ENCODE assay signal across 23 mouse cellular contexts in the genomic region with DNA sequence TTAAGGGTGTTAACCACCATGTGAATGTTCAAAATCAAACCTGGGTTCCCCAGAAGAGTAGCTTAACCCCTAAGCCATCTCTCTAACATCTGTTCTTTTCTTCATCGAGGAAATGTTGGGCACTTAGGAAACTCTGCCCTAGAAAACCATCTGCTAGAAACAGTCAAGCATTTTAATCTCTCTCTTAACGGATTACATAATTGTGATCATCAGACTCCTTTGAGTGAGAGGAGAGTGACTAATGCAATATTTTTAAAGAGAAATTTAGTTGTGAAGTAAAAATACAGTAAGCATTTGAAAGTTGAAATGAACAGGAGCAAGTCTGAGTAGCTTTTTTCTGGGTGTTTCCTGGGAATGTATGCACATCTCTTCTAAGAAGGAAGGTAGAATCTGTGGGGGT.
DNase-seq lines count a peak whose midpoint lies in the region; ATAC-seq and TF ChIP-seq lines count a peak whose summit lies in the region.
"Had no signal": no experiment of that assay in that cellular context is flagged by ENCODE, and none has a peak within 500 bp of the region (broad histone marks: within the 10 kb centered on the region; RNA-seq: fewer than 3 reads in every experiment).

No protein-coding gene starts in this region.

- peak; percentile 10 for DNase-seq in layer of hippocampus, adult 9-10 months (ENCODE audit: low spot score)
- DNase-seq in layer of hippocampus, postnatal 25 days (ENCODE audit: extremely low spot score in 1 of 2, low spot score in 1 of 2) = no peak
- peak; percentile 5 to 20 for DNase-seq in left cerebral cortex, adult 9 months (ENCODE audit: low spot score in 2 of 2)
- no peak for DNase-seq in left cerebral cortex, adult 18-20 months (ENCODE audit: low spot score in 2 of 2)
- peak; percentile 17 for DNase-seq in Muller cell, postnatal 12 days (ENCODE audit: inconsistent ontology term)
- peak; percentile 66 for DNase-seq in brain, adult 2 months (ENCODE audit: low read depth, low spot score)
- no peak for DNase-seq in heart, adult 8-10 months (ENCODE audit: low spot score)
- DNase-seq: adrenal gland, adult 8-10 months; adrenal gland, postnatal 36 days; cerebellum, adult 11 months; cerebellum, adult 8-10 months; cerebellum, postnatal 14 days; embryo, embryonic 11 days; gastrocnemius, postnatal 10 days; heart, adult 2 months had no signal

- H3K9ac ChIP-seq in intestine, postnatal 0 days (ENCODE audit: low read depth, low read length) = no peak overlapping the region
- H3K9ac ChIP-seq: embryonic facial prominence, embryonic 15.5 days; heart, embryonic 12.5 days; hindbrain, embryonic 14.5 days had no signal

- 74% methylated on average over 2 of the region's 2 CpGs for WGBS in intestine, postnatal 0 days

- H3K9me3 ChIP-seq in intestine, postnatal 0 days (ENCODE audit: control insufficient read depth) = no peaks in the 10 kb centered on the region
- H3K9me3 ChIP-seq: embryonic facial prominence, embryonic 15.5 days; forebrain, embryonic 10.5 days; hindbrain, embryonic 10.5 days had no signal

- TF ChIP-seq CTCF in intestine, postnatal 0 days (IDR thresholded peaks at IDR 0.05; ENCODE audit: low read depth) = no peak

- no peaks in the 10 kb centered on the region for H3K4me1 ChIP-seq in intestine, postnatal 0 days (replicated peaks; ENCODE audit: control insufficient read depth, insufficient read depth, low read length)
- H3K4me1 ChIP-seq: embryonic facial prominence, embryonic 15.5 days; forebrain, embryonic 10.5 days; heart, embryonic 12.5 days had no signal

- H3K4me2 ChIP-seq in intestine, postnatal 0 days (replicated peaks; ENCODE audit: low read depth) = no peak overlapping the region
- H3K4me2 ChIP-seq: embryonic facial prominence, embryonic 15.5 days; heart, embryonic 12.5 days; hindbrain, embryonic 14.5 days had no signal

- no peaks in the 10 kb centered on the region for H3K27me3 ChIP-seq in intestine, postnatal 0 days (replicated peaks; ENCODE audit: control insufficient read depth, insufficient read depth, low read length)
- H3K27me3 ChIP-seq: embryonic facial prominence, embryonic 15.5 days; heart, embryonic 12.5 days had no signal

- no peak overlapping the region for H3K27ac ChIP-seq in intestine, postnatal 0 days (ENCODE audit: low read depth, low read length)
- H3K27ac ChIP-seq: embryonic facial prominence, embryonic 15.5 days; forebrain, embryonic 10.5 days; heart, adult 2 months; hindbrain, embryonic 10.5 days; hindbrain, embryonic 14.5 days had no signal

- no peak overlapping the region for H3K4me3 ChIP-seq in intestine, postnatal 0 days (ENCODE audit: low read depth, low read length)
- H3K4me3 ChIP-seq: embryonic facial prominence, embryonic 15.5 days; erythroblast, embryonic 14.5 days; forebrain, embryonic 10.5 days; heart, adult 2 months; heart, embryonic 12.5 days; hindbrain, embryonic 10.5 days had no signal

- ATAC-seq in intestine, postnatal 0 days = no peak
- ATAC-seq: forebrain, embryonic 14.5 days had no signal

- no peaks in the 10 kb centered on the region for H3K36me3 ChIP-seq in intestine, postnatal 0 days (ENCODE audit: control insufficient read depth, insufficient read depth)
- H3K36me3 ChIP-seq: embryonic facial prominence, embryonic 15.5 days; forebrain, embryonic 10.5 days; heart, embryonic 12.5 days; hindbrain, embryonic 10.5 days had no signal

Comparison
In these comparisons a context has a peak if more than half of its experiments do, and no peak if none do; other contexts are left out.
1. DNase-seq: peak in layer of hippocampus, adult 9-10 months (single experiment), left cerebral cortex, adult 9 months (2 of 2), Muller cell, postnatal 12 days (single experiment) and brain, adult 2 months (single experiment); none in layer of hippocampus, postnatal 25 days (0 of 2), left cerebral cortex, adult 18-20 months (0 of 2) and heart, adult 8-10 months (single experiment).